Mouse (Mus musculus) limb, embryonic 11.5 days (tissue): Measurements from ENCODE around the gene Pusl1. TPM values are rescaled to one million over a fixed set of nuclear protein-coding genes. Genes with fewer than 3 reads are reported as not detected.

Source experiments
- ATAC-seq: fragments of 200-750 bp; cut with Nextera tagmentation; 2 replicates; pipeline ENCODE4 v1.8.0; 2017; ENCODE audit warnings: low read depth; ENCODE audit not compliant: insufficient number of reproducible peaks, low FRiP score, low TSS enrichment
- DNase-seq: peaks from one replicate; pipeline ENCODE4 v3.0.0-alpha.2; 2015; ENCODE audit warnings: low spot score
- H3K27ac ChIP-seq: fragments of 300-500 bp; sonication (generic); replicated peaks from 2 replicates; pipeline ENCODE4 v1.5.1; 2014; ENCODE audit warnings: low read depth, mild to moderate bottlenecking, low read length
- H3K27me3 ChIP-seq: fragments of 300-500 bp; sonication (generic); 2 replicates; pipeline ENCODE4 v1.6.1; 2014; ENCODE audit warnings: mild to moderate bottlenecking, low read length, mixed read lengths; ENCODE audit not compliant: control insufficient read depth, insufficient read depth
- H3K36me3 ChIP-seq: fragments of 300-500 bp; sonication (generic); 2 replicates; pipeline ENCODE4 v1.6.1; 2014; ENCODE audit warnings: mild to moderate bottlenecking, low read length, moderate library complexity, mixed read lengths; ENCODE audit not compliant: control insufficient read depth, insufficient read depth
- H3K4me1 ChIP-seq: fragments of 300-500 bp; sonication (generic); 2 replicates; pipeline ENCODE4 v1.6.1; 2014; ENCODE audit warnings: low read length, mixed read lengths; ENCODE audit not compliant: control insufficient read depth, insufficient read depth
- H3K4me2 ChIP-seq: fragments of 300-500 bp; sonication (generic); 2 replicates; pipeline ENCODE4 v1.6.1; 2014; ENCODE audit warnings: low read depth, mild to moderate bottlenecking, moderate library complexity; ENCODE audit not compliant: severe bottlenecking
- H3K4me3 ChIP-seq: fragments of 300-500 bp; sonication (generic); 2 replicates; pipeline ENCODE4 v1.5.1; 2014; ENCODE audit warnings: low read depth, low read length
- H3K9ac ChIP-seq: fragments of 300-500 bp; sonication (generic); 2 replicates; pipeline ENCODE4 v1.6.1; 2014; ENCODE audit warnings: mild to moderate bottlenecking, low read length
- H3K9me3 ChIP-seq: fragments of 300-500 bp; sonication (generic); 2 replicates; pipeline ENCODE4 v1.6.1; 2016; ENCODE audit warnings: low read length; ENCODE audit not compliant: control insufficient read depth
- WGBS: fragments of 180-500 bp; shearing (Covaris S2); extraction: QIAGEN DNeasy Blood & Tissue Kit; methylation state at CpG from one replicate; pipeline ENCODE4 v1.1.7; 2014; 5-methylcytosine and 5-hydroxymethylcytosine counted together
- polyA plus RNA-seq: library from polyadenylated mRNA; unstranded; fragments of >200 nt; fragmentation: Nextera tagmentation; extraction: Ambion mirVana; gene quantifications from 2 replicates; pipeline ENCODE4 v1.2.1, GENCODE M21; 2014

Gene Pusl1
- polyA plus RNA-seq, 1 experiment from 2014 or later = 45.5 TPM

- no peak for ATAC-seq
- H3K27me3 ChIP-seq = no peaks in the 10 kb centered on the region
- H3K4me1 ChIP-seq = no peaks in the 10 kb centered on the region
- no peaks in the 10 kb centered on the region for H3K9me3 ChIP-seq
- no peak overlapping the region for H3K27ac ChIP-seq
- H3K4me3 ChIP-seq = no peak overlapping the region
- H3K36me3 ChIP-seq = peaks cover 25% of the 10 kb centered on the region
- H3K4me2 ChIP-seq = no peak overlapping the region
- no peak for DNase-seq
- no peak overlapping the region for H3K9ac ChIP-seq
- WGBS = 95% methylated on average over 13 of the region's 13 CpGs
These were observed 11.7 kb upstream of the Pusl1 start for GRCm38 (mm10) chr4:155903246-155903645.

GRCm38 (mm10) chr4:155901205-155901604 lies 9.6 kb upstream of the Pusl1 start:
- H3K9ac ChIP-seq = no peak overlapping the region
- H3K36me3 ChIP-seq = peaks cover 25% of the 10 kb centered on the region
- H3K4me2 ChIP-seq = no peak overlapping the region
- no peak for DNase-seq
- no peaks in the 10 kb centered on the region for H3K27me3 ChIP-seq
- ATAC-seq = no peak
- no peaks in the 10 kb centered on the region for H3K4me1 ChIP-seq
- H3K4me3 ChIP-seq = no peak overlapping the region
- H3K9me3 ChIP-seq = no peaks in the 10 kb centered on the region
- no peak overlapping the region for H3K27ac ChIP-seq
- WGBS = 91% methylated on average over 3 of the region's 3 CpGs

- H3K27me3 ChIP-seq = no peaks in the 10 kb centered on the region
- H3K4me2 ChIP-seq = no peak overlapping the region
- H3K36me3 ChIP-seq = peaks cover 25% of the 10 kb centered on the region
- 93% methylated on average over 7 of the region's 7 CpGs for WGBS
- DNase-seq = no peak
- ATAC-seq = no peak
- no peak overlapping the region for H3K9ac ChIP-seq
- no peak overlapping the region for H3K27ac ChIP-seq
- H3K9me3 ChIP-seq = no peaks in the 10 kb centered on the region
- H3K4me1 ChIP-seq = peaks cover 1% of the 10 kb centered on the region; the same call in 1 of the 2 replicates
- no peak overlapping the region for H3K4me3 ChIP-seq
These were observed 7.8 kb upstream of the Pusl1 start for GRCm38 (mm10) chr4:155899355-155899754.

DNA sequence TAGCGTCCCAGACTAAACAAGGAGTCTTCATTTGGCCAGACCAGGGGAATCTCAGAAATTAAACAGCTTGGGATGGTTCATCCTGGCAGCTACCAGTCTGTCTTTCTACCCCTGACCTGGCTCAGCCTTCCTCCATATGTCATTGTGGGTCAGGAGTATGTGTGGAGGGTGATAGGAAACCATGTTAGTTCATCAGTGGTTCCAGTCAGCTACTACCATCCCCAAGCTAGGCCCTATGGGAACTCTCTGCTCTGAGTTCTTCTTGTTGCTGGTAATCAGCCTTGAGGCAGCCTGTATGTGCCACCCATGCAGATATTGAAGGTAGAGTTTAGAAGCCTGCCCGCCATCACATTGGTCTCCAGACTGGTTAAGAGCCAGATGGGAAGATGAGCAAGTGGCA lies 6.7 kb upstream of the Pusl1 start:
- Histone ChIP-seq H3K27me3 (no peaks in the 10 kb centered on the region), H3K4me2 (no peak overlapping the region), H3K4me1 (peaks cover 8% of the 10 kb centered on the region; the same call in 1 of the 2 replicates), H3K9me3 (no peaks in the 10 kb centered on the region), H3K9ac (no peak overlapping the region), H3K36me3 (peaks cover 20% of the 10 kb centered on the region), H3K4me3 (no peak overlapping the region), H3K27ac (no peak overlapping the region)
- DNase-seq (no peak), ATAC-seq (no peak)
- WGBS = 95% methylated on average over 2 of the region's 2 CpGs

DNA sequence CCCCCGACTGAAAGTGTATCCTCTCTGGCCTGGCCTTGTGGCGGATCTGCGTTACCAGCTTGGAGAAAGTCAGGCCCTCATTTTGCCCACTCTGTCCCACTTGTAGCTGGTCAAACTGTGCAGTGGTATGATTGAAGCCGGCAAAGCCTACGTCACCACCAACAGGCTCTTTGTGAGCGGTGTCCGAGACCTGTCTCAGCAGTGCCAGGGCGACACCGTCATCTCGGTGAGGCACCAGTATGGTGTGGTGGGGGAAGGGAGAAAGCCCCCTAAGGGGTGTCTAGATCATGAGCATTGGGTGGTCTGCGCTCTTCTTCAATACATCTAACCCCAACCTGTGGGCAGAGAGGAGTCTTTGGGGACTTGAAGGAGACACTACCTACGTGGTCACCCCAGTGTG lies 4.9 kb upstream of the Pusl1 start:
- Histone ChIP-seq H3K4me2 (no peak overlapping the region), H3K9ac (no peak overlapping the region), H3K27me3 (no peaks in the 10 kb centered on the region), H3K4me3 (no peak overlapping the region), H3K4me1 (peaks cover 15% of the 10 kb centered on the region), H3K36me3 (peaks cover 9% of the 10 kb centered on the region), H3K9me3 (no peaks in the 10 kb centered on the region), H3K27ac (no peak overlapping the region)
- DNase-seq (no peak), ATAC-seq (no peak)
- WGBS = 96% methylated on average over 12 of the region's 12 CpGs

DNA sequence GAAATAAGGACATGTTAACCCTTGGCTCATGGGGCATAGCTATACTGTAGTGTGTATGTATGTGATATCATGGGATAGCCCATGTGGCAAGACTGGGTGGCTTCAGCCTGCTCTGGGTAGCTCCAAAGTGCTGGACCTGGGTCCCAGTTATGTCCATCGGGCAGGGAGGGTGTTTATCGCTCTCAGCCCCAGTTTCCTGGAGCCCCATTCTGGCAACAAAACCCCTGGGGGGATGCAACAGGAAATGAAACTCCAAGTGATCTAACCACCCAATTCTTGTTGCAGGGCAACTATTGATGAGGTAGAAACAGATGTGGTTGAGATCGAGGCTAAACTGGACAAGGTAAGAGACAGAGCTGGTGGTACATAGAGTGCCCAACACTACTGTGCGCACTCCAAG lies 4.2 kb upstream of the Pusl1 start:
- no peak overlapping the region for H3K4me3 ChIP-seq
- H3K9me3 ChIP-seq = no peaks in the 10 kb centered on the region
- 90% methylated on average over 4 of the region's 4 CpGs for WGBS
- no peak overlapping the region for H3K4me2 ChIP-seq
- no peak overlapping the region for H3K27ac ChIP-seq
- no peaks in the 10 kb centered on the region for H3K27me3 ChIP-seq
- peaks cover 8% of the 10 kb centered on the region for H3K36me3 ChIP-seq
- peaks cover 15% of the 10 kb centered on the region for H3K4me1 ChIP-seq
- DNase-seq (no peak), ATAC-seq (no peak)
- H3K9ac ChIP-seq = no peak overlapping the region

- H3K4me1 ChIP-seq = peaks cover 18% of the 10 kb centered on the region
- H3K4me2 ChIP-seq = no peak overlapping the region
- no peak for ATAC-seq
- H3K27me3 ChIP-seq = no peaks in the 10 kb centered on the region
- H3K9me3 ChIP-seq = no peaks in the 10 kb centered on the region
- H3K4me3 ChIP-seq = no peak overlapping the region
- peaks cover 5% of the 10 kb centered on the region for H3K36me3 ChIP-seq
- H3K27ac ChIP-seq = no peak overlapping the region
- DNase-seq = no peak
- WGBS = 51% methylated on average over 6 of the region's 6 CpGs
- H3K9ac ChIP-seq = no peak overlapping the region
These were observed 3.6 kb upstream of the Pusl1 start for GRCm38 (mm10) chr4:155895216-155895615.

DNA sequence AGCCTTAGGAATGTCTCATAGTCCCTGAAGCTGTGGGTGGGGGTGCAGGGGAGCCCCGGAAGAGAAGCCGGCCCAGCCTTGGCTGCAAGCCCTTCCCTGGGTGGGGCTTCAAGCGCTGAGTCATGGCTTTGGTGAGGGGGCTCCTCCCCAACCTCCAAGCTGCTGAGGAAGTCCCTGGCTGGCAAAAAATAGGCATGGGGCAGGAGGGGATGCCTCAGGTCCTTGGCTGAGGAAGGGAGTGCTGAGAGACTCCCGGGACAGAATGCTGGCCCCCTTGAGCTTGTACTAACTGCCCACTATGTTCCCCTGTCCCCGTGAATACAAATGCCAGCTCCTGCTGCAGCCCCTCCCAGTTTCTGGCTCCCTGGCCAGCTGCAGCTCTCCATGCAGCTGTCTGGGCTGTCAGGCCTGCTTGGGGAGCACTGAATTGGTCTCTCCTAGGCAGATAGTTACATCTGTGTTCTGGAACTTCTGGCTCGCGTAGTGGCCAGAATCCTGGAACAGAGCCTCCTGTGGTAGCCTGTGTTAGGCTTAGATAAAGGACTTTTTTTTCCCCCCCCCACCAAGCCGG lies 2.8 kb upstream of the Pusl1 start:
- no peak for DNase-seq
- no peak overlapping the region for H3K27ac ChIP-seq
- H3K9me3 ChIP-seq = no peaks in the 10 kb centered on the region
- ATAC-seq = no peak
- no peak overlapping the region; the same call in 1 of the 2 replicates for H3K9ac ChIP-seq
- H3K4me3 ChIP-seq = no peak overlapping the region
- H3K4me1 ChIP-seq = peaks cover 18% of the 10 kb centered on the region
- WGBS = 40% methylated on average over 8 of the region's 8 CpGs
- peak overlapping the region; percentile 7; the same call in 1 of the 2 replicates for H3K4me2 ChIP-seq
- H3K36me3 ChIP-seq = peaks cover 4% of the 10 kb centered on the region; the same call in 1 of the 2 replicates
- H3K27me3 ChIP-seq = no peaks in the 10 kb centered on the region

- H3K4me1 ChIP-seq = peaks cover 18% of the 10 kb centered on the region
- no peaks in the 10 kb centered on the region for H3K9me3 ChIP-seq
- peak overlapping the region; percentile 84; the same call in 1 of the 2 replicates for H3K4me3 ChIP-seq
- no peaks in the 10 kb centered on the region for H3K27me3 ChIP-seq
- ATAC-seq (no peak), DNase-seq (no peak)
- peak overlapping the region; percentile 97 for H3K4me2 ChIP-seq
- no peak overlapping the region for H3K9ac ChIP-seq
- 75% methylated on average over 8 of the region's 8 CpGs for WGBS
- H3K36me3 ChIP-seq = peaks cover 9% of the 10 kb centered on the region; the same call in 1 of the 2 replicates
- no peak overlapping the region for H3K27ac ChIP-seq
These were observed 1.7 kb upstream of the Pusl1 start for GRCm38 (mm10) chr4:155893212-155893690.
